Mouse (Mus musculus) c-Kit-positive CD71-positive TER-119-positive erythroid progenitor cells, embryonic 14.5 days (primary cell): Measurements from ENCODE around the gene Lpin2.
A peak's percentile ranks its signal among the peaks of the same experiment; 100 is the strongest.

Experiments used
- DNase-seq: peaks from one replicate; pipeline ENCODE4 v3.0.0-alpha.2; 2013; ENCODE audit warnings: low spot score

Gene Lpin2

GRCm38 (mm10) chr17:71203998-71204808 is 21.8 kb downstream of the Lpin2 start:
- DNase-seq = peak; percentile 76

GRCm38 (mm10) chr17:71204809-71205091 is 22.4 kb downstream of the Lpin2 start:
- no peak for DNase-seq

- no peak for DNase-seq
These were observed 24.0 kb downstream of the Lpin2 start for GRCm38 (mm10) chr17:71206136-71206893.

DNA sequence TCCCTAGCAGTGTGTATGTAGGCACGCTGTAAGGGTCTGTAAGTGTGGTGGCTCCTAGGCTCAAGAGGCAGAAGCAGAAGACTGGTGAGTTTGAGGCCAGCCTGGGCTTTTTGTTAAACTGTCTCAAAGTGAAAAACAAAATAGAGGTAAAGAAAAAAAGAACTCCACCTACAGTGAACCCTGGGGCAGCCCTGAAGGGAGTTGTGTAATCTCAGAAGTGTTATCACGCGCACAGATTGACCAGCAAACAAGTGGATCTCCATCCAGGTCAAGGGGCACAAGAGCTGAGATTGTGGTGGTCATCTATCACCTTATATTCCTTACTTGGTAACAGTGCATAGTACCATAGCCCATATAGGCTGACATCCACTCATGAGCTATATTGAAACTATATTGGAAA is 24.9 kb downstream of the Lpin2 start:
- DNase-seq = no peak

GRCm38 (mm10) chr17:71208376-71208775 is 26.0 kb downstream of the Lpin2 start:
- no peak for DNase-seq

GRCm38 (mm10) chr17:71208921-71209320 is 26.6 kb downstream of the Lpin2 start:
- no peak for DNase-seq

- no peak for DNase-seq
These were observed 27.6 kb downstream of the Lpin2 start for GRCm38 (mm10) chr17:71209936-71210335.

DNA sequence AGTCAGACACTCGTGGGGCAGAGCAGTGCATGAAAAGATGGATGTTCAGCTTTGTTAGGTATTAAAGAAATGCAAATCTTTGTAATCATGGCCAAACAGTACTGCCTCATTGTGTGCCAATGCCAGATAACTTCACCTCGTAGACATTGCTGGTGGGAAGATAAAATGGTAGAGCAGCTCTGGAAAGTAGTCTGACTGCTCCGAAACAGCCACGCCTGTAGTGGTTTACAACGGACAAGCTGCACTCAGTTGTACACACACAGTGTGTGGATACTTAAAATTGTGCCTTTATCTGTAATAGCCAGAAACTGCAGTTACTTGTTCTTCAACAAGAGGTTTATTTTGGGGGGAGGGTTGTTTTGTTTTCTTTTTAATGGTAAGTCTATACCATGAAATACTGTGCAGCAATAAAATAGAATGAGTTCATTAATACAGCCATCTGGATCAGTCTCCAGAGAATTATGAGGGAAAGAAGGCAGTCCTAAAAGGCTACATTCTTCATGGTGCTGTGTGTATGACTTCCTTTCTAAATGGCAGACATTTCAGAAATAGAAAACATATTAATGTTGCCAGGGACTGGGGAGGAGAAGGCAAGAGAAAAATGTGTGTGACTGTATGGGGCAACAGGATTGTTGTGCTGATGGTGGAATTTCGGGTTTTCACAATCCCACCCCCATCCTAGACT is 29.7 kb downstream of the Lpin2 start:
- peak; percentile 86 for DNase-seq

DNA sequence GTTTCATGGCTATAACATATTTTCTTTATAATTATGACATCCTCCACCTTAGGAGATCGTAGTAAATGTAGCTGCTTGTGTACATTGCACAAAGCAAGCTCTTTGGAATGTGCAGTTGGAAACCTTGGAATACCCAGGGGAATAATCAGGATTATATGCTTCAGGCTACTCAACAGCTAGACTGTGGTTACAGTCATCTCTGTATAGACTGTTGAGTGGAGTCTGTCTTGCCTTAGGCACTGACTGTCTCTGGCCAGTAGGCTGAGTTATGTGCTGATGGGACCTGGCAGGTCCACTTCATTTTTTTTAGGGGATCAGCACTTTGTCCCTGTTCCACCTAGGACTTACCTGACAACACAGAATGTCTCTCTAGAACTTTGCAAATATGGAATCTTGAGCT is 31.3 kb downstream of the Lpin2 start:
- DNase-seq = no peak

GRCm38 (mm10) chr17:71214514-71215240 is 32.3 kb downstream of the Lpin2 start:
- no peak for DNase-seq

GRCm38 (mm10) chr17:71215241-71215839 is 33.0 kb downstream of the Lpin2 start:
- no peak for DNase-seq

GRCm38 (mm10) chr17:71216263-71216662 is 33.9 kb downstream of the Lpin2 start:
- DNase-seq = no peak

DNA sequence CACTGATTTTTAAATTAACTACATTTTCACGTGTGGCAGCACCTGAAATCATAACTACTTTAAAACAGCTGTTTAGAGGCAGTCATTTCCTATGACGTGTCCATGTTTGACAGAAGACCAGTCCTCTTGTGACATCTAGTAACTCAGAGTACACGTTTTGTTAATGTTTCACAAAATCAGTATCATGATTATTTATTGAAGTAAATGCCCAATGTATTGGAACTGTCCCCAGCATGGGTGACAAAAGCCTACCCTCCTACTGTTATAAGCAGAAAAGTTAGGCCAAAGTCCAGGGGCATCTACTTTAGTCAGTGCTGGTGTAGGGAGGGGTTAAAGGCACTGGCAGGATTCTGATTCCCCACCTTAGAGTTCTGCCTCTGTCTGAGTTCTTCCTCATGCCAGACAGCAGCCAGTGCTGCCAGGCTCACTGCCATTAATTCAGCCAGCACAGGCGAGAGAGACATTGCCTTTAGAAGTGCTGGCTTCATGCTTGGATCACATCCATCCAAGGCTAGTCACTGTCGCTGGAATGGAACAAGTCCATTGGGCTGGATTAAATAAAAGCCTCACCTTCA is 34.8 kb downstream of the Lpin2 start:
- DNase-seq = no peak

GRCm38 (mm10) chr17:71221383-71221782 is 39.0 kb downstream of the Lpin2 start:
- no peak for DNase-seq

DNA sequence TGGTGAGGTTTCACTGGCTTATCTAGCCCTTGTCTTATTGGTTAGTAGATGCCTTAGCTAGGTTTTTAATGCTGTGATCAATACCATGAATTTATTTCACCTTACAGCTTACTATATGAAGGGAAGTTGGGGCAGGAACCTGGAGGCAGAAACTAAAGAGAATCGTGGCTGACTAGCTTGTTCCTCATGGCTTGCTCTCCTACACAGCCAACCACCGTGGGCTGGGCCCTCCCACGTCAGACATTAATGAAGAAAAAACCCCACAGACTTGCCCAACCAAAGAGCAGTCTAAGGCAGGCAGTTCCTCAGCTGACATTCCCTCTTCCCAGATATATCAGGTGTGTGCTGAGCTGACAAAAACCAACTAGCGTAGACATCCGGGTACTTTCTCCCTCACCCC is 41.3 kb downstream of the Lpin2 start:
- no peak for DNase-seq

GRCm38 (mm10) chr17:71224521-71224920 is 42.2 kb downstream of the Lpin2 start:
- no peak for DNase-seq

DNA sequence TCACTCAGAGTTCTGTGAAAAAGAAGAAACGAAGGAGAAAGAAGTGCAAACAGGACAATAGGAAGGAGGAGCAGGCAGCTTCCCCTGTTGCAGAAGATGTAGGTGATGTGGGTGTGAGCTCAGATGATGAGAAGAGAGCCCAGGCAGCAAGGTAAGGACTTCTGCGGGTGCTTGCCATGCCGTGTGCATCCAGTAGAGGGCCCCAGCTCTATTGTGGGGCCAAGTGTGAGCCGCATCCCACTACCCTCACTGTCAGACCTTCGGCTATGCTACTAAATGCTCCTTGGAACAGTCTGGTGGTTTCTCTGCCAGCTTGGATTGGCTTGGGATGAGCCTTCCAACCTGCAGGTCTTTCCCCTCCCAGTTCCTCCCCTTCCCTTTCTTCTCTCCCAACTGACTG is 42.7 kb downstream of the Lpin2 start:
- DNase-seq = no peak

DNA sequence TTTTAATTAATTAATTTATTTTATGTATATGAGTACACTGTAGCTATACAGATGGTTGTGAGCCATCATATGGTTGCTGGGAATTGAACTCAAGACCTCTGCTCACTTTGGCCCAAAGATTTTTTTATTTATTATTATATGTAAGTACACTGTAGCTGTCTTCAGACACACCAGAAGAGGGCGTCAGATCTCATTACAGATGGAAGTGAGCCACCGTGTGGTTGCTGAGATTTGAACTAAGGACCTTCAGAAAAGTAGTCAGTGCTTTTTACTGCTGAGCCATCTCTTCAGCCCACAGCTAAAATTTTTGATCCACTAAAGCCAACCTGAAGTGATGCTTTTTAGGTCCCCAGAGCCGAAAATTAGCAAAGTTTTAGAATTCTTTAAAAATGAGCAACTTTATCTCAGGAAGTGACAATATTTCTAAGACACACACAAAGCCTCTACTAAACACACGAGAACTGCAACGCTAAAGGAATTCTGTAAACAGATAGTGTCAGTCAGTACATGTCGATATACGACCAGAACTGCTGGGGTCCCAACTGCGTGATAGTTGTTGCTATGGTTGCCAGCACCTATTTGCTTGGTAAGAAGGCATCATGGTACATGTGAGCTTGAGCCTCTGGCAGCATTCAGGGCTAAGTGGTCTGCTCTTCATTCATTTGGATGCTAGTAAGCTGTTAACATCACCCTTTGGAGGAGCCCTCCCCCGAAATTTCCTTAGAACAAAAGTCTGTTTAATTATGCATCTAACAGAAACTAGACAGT is 45.0 kb downstream of the Lpin2 start:
- no peak for DNase-seq

- no peak for DNase-seq
These were observed 46.3 kb downstream of the Lpin2 start for GRCm38 (mm10) chr17:71228651-71229050.

- DNase-seq = no peak
These were observed 47.8 kb downstream of the Lpin2 start for GRCm38 (mm10) chr17:71230108-71230709.
